In genomic region chr7:65929398-65929797, GRCm38 (mm10) we compare ENCODE assay signal across 21 mouse cellular contexts.
A peak's percentile ranks its signal among the peaks of the same experiment; 100 is the strongest.
DNase-seq lines count a peak whose midpoint lies in the region; ATAC-seq and TF ChIP-seq lines count a peak whose summit lies in the region.
"Had no signal": no experiment of that assay in that cellular context is flagged by ENCODE, and none has a peak within 500 bp of the region (broad histone marks: within the 10 kb centered on the region; RNA-seq: fewer than 3 reads in every experiment).

No protein-coding gene starts in this region.

- no peaks in the 10 kb centered on the region for H3K9me3 ChIP-seq in heart, embryonic 13.5 days
- H3K9me3 ChIP-seq in midbrain, embryonic 10.5 days (replicated peaks): no peaks in the 10 kb centered on the region
- no peaks in the 10 kb centered on the region for H3K9me3 ChIP-seq in midbrain, postnatal 0 days (ENCODE audit: low read length)
- H3K9me3 ChIP-seq in liver, embryonic 11.5 days (ENCODE audit: control insufficient read depth, low read length): no peaks in the 10 kb centered on the region
- H3K9me3 ChIP-seq: embryonic facial prominence, embryonic 13.5 days; megakaryocyte, embryonic 14.5 days had no signal

- H3K27me3 ChIP-seq in heart, embryonic 13.5 days (replicated peaks): peaks cover 43% of the 10 kb centered on the region
- no peaks in the 10 kb centered on the region; the same call in 1 of the 2 replicates for H3K27me3 ChIP-seq in midbrain, embryonic 10.5 days (ENCODE audit: low read depth, poor library complexity, severe bottlenecking)
- no peaks in the 10 kb centered on the region for H3K27me3 ChIP-seq in midbrain, postnatal 0 days (ENCODE audit: insufficient read depth, low read length)
- no peaks in the 10 kb centered on the region for H3K27me3 ChIP-seq in liver, embryonic 11.5 days (replicated peaks; ENCODE audit: control insufficient read depth, insufficient read depth, low read length)

- intact Hi-C loops in heart, postnatal 10 days (cut with DNase I): no loop called here

- no peak for DNase-seq in heart, postnatal 10 days
- no peak for DNase-seq in midbrain, embryonic 10.5 days (ENCODE audit: low spot score)
- DNase-seq in midbrain, postnatal 0 days (ENCODE audit: low spot score): no peak
- no peak for DNase-seq in liver, embryonic 11.5 days (ENCODE audit: low spot score)
- peak; percentile 83 for DNase-seq in yolk sac, embryonic 10.5 days (ENCODE audit: low spot score)
- no peak for DNase-seq in T-cell, adult 2 months (ENCODE audit: low spot score)
- DNase-seq: cerebellum, adult 2 months; cerebellum, postnatal 36 days; gastrocnemius, postnatal 25 days; heart, postnatal 36 days; kidney, adult 9 months; kidney, postnatal 25 days; layer of hippocampus, adult 9-11 months; left cerebral cortex, postnatal 4 days; lung, adult 18-20 months had no signal

- no peak overlapping the region for H3K27ac ChIP-seq in heart, embryonic 13.5 days (replicated peaks)
- peak overlapping the region; percentile 77 for H3K27ac ChIP-seq in midbrain, embryonic 10.5 days (replicated peaks)
- H3K27ac ChIP-seq in midbrain, postnatal 0 days (ENCODE audit: low read depth, low read length): no peak overlapping the region
- no peak overlapping the region for H3K27ac ChIP-seq in liver, embryonic 11.5 days (ENCODE audit: low read depth, low read length)
- H3K27ac ChIP-seq: embryonic facial prominence, embryonic 13.5 days; left cerebral cortex, adult 2 months had no signal

- no peak for ATAC-seq in heart, embryonic 13.5 days (ENCODE audit: extremely low read depth, insufficient number of reproducible peaks, low FRiP score, low TSS enrichment)
- ATAC-seq in midbrain, postnatal 0 days (ENCODE audit: low FRiP score): no peak
- peak; percentile 36; the same call in 1 of the 2 replicates for ATAC-seq in liver, embryonic 11.5 days (replicated peaks; ENCODE audit: low FRiP score)
- ATAC-seq: forebrain, embryonic 14.5 days; midbrain, embryonic 16.5 days had no signal

- 15% methylated on average over 5 of the region's 5 CpGs for WGBS in heart, embryonic 13.5 days
- 45% methylated on average over 5 of the region's 5 CpGs for WGBS in midbrain, embryonic 10.5 days
- 50% methylated on average over 5 of the region's 5 CpGs for WGBS in midbrain, postnatal 0 days
- WGBS in liver, embryonic 11.5 days: 46% methylated on average over 5 of the region's 5 CpGs

- peak overlapping the region; percentile 22; the same call in 1 of the 2 replicates for H3K4me2 ChIP-seq in heart, embryonic 13.5 days
- H3K4me2 ChIP-seq in midbrain, postnatal 0 days (ENCODE audit: low read depth, low read length, poor library complexity, severe bottlenecking): no peak overlapping the region
- no peak overlapping the region for H3K4me2 ChIP-seq in liver, embryonic 11.5 days
- H3K4me2 ChIP-seq: embryonic facial prominence, embryonic 13.5 days had no signal

- no peak overlapping the region; the same call in 1 of the 2 replicates for H3K9ac ChIP-seq in heart, embryonic 13.5 days
- no peak overlapping the region for H3K9ac ChIP-seq in midbrain, postnatal 0 days (replicated peaks; ENCODE audit: low read length, poor library complexity, severe bottlenecking)
- no peak overlapping the region for H3K9ac ChIP-seq in liver, embryonic 11.5 days (ENCODE audit: low read depth, low read length)
- H3K9ac ChIP-seq: embryonic facial prominence, embryonic 13.5 days had no signal

- peaks cover 22% of the 10 kb centered on the region for H3K4me1 ChIP-seq in heart, embryonic 13.5 days
- H3K4me1 ChIP-seq in midbrain, embryonic 10.5 days: peaks cover 27% of the 10 kb centered on the region
- H3K4me1 ChIP-seq in midbrain, postnatal 0 days (ENCODE audit: insufficient read depth, low read length): no peaks in the 10 kb centered on the region
- H3K4me1 ChIP-seq in liver, embryonic 11.5 days (replicated peaks; ENCODE audit: control insufficient read depth, insufficient read depth, low read length): 0 out of 2 replicates have a peak, but pooled peaks cover 3% of the 10 kb centered on the region

- no peak for TF ChIP-seq CTCF in midbrain, postnatal 0 days (IDR thresholded peaks at IDR 0.05)

- H3K4me3 ChIP-seq in heart, embryonic 13.5 days: no peak overlapping the region
- no peak overlapping the region for H3K4me3 ChIP-seq in midbrain, embryonic 10.5 days
- no peak overlapping the region for H3K4me3 ChIP-seq in midbrain, postnatal 0 days (ENCODE audit: low read depth, low read length)
- no peak overlapping the region for H3K4me3 ChIP-seq in liver, embryonic 11.5 days (ENCODE audit: low read depth, low read length)
- H3K4me3 ChIP-seq: embryonic facial prominence, embryonic 13.5 days; left cerebral cortex, adult 2 months; megakaryocyte, embryonic 14.5 days had no signal

- no peaks in the 10 kb centered on the region for H3K36me3 ChIP-seq in heart, embryonic 13.5 days
- H3K36me3 ChIP-seq in midbrain, embryonic 10.5 days: no peaks in the 10 kb centered on the region
- H3K36me3 ChIP-seq in midbrain, postnatal 0 days (ENCODE audit: insufficient read depth, low read length): no peaks in the 10 kb centered on the region; the same call in 1 of the 2 replicates
- H3K36me3 ChIP-seq in liver, embryonic 11.5 days (ENCODE audit: control insufficient read depth, insufficient read depth, low read length): no peaks in the 10 kb centered on the region
- H3K36me3 ChIP-seq: embryonic facial prominence, embryonic 13.5 days had no signal
